Mouse (Mus musculus) kidney, adult 11 months (tissue): ENCODE measurements at regions not wholly inside any gene's neighbourhood (a gene's known extent, or its start where the extent isn't known, plus 50 kb on each side); places are given as distances from the start of the nearest gene placed in this dataset.

Experiments
- DNase-seq: peaks from one replicate; pipeline ENCODE4 v3.0.0; 2022

GRCm38 (mm10) chr1:89392711-89393110, 61.9 kb upstream of the Agap1 start:
- no peak for DNase-seq

- DNase-seq: no peak
Measured at GRCm38 (mm10) chr1:89394471-89394870, 60.1 kb upstream of the Agap1 start.

GRCm38 (mm10) chr1:89400734-89401202, 53.8 kb upstream of the Agap1 start:
- no peak for DNase-seq

- DNase-seq: no peak
Measured at GRCm38 (mm10) chr1:89402513-89403210, 51.9 kb upstream of the Agap1 start.

GRCm38 (mm10) chr1:89403551-89404050, 51.0 kb upstream of the Agap1 start:
- DNase-seq: peak; percentile 17
